Mouse (Mus musculus) 3134 (cell line): ENCODE data around the gene Ice2.
A peak's percentile ranks its signal among the peaks of the same experiment; 100 is the strongest.

Source experiments
- DNase-seq: peaks from one replicate; pipeline ENCODE4 v3.0.0-alpha.2; 2011; ENCODE audit warnings: low spot score; ENCODE audit not compliant: insufficient read length; ENCODE audit errors: extremely low read depth

Gene Ice2

DNA sequence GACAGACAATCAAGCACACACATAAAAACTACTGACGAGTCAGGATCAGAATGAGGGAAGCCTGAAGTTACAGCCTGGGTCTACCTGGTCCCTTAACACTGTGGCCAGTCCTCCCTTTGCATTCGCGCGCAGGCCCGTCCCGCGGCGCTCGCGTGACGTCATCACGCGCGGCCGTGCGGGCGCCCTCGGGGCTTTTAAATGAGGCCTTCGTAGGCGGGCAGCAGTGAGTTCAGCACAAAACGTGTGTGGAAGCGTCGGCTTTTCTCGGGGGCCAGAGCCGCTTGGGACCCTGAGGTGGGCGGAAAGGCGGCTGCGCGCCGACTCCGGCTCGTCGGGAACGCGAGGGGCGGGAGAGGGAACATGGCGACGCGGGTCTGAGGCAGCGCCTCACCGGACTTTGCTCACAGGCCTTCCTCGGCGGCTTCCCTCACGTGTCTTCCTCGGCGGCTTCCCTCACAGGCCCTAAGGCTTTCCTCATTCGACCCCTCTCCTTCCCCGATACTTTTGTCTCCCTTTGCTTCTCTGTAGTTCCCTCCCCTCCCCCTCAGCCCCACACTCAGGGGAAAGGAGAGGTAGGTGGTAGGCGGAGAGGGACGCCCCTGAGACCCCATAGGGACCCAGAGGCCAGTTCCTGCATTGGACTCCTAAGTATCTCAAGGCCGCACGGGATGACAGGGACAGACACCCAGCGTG lies at the start of gene Ice2:
Gene Ice2, plus strand, starts transcription at position 147 of the 693 bp plus-strand sequence.
- DNase-seq: peak; percentile 90

DNA sequence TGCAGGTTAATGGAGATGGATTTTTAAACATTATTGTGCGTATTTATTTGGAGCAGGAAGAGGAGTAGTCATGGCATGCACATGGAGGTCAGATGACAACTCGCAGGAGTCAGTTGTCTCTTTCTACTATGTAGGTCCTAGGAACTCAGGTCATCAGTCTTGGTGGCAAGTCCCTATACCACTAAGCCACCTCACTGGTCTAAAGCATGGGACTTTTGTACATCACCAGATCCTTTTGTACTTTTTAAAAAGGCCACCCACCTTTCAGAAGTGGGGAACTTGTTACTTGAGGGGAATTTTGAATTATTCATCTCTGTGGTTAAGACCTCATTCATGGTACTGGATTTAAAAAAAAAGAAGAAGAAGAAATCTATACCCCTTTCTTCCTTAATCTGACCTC lies 48.2 kb upstream of the Ice2 start:
- no peak for DNase-seq

DNA sequence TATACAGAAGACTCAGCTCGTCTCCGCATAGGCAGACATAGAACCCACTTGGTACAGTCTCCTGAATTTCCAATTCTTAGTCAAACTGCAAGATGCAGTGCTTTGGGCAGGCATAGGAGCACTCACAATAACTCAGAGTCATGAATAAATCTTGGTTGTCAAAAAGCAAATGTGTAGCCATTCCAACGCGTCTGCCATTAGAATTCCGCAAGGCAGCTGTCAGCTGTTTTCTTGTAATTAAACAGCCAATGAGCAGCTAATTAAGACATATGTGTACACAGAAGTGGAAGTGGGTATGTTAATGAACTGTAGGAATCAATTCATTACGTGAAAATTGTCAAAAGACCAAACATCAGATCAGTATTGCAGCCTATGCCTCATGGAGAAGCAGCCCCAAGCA lies 43.5 kb upstream of the Ice2 start:
- no peak for DNase-seq

DNA sequence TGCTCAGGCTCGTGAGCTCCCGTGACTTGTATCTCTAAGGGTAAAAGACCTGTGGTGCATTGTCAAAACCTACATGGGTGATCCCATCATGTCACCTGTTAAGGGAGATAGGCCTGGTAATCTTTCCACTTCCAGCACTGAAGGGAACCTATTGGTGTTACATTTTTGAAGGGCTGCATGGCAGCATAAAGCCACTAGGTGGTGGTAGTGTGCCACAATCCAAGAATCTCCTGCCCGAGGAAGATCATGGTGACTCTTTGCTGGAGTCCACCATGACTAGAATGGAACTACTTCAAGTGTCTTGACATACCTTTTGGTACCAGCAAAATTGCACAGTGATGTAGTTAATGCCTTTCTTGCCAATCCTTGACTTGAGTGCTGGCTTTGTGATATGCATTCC lies 39.9 kb upstream of the Ice2 start:
- DNase-seq: no peak

DNA sequence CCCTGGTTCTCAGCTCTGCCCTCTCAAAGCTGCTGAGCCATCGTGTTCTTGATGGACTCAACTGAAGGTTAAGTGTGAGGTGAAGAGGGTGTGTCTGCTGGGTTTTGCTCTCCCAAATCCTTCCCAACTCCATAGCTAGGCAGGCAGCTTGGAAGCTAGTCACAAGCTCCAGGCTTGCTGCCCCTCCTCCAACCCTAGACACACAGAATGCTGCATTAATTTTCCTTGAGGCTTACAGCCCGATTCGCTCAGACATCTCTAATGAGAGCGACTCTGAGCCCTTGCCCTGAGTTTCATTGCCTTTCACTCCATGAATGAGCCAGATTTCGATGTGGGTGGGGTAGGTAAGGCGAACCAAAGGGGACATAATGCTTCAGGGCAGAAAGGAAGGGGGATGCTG lies 38.9 kb upstream of the Ice2 start:
- DNase-seq: no peak

DNA sequence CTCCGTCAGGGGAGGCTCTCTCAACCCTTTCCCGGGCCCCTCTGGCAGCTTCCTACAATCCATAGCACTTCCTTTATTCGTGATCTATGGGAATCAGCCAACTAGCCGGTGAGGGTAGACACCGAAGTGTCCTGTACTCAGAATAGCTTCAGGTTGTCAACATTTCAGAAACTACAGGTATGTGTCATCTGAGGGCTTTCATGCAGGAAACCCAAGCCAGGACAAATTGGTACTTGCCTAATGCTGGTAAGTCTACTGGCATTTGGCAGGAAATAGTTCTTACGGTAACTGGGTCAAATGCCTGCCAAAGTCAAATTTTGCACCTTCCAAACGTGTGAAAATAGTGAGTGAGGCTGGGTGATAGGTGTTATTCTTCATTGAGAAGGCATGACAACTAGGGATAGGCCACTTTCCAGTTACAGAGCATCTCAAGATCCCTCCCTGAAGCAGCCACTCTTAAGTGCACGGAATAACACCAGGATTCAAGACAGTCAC lies 35.7 kb upstream of the Ice2 start:
- DNase-seq: no peak

DNA sequence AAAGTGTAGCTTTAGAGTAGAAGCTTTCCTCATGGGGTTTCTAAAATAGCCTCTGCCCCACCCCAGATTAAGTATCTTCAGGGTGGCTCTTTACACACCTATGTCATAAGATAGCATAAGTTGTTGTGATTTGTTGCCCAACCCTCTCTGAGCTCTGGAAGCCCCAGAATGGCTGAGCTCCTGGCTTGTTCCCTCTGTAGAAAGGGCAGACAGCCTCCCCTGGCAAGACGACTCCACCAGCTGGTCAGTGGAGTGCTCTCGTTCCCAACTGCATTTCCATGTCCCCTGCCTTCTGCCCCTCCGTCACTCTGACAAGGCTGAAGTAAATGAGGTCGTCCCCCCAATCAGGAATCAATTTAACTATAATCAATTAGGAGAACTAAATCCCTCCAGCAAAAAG lies 34.9 kb upstream of the Ice2 start:
- no peak for DNase-seq

DNA sequence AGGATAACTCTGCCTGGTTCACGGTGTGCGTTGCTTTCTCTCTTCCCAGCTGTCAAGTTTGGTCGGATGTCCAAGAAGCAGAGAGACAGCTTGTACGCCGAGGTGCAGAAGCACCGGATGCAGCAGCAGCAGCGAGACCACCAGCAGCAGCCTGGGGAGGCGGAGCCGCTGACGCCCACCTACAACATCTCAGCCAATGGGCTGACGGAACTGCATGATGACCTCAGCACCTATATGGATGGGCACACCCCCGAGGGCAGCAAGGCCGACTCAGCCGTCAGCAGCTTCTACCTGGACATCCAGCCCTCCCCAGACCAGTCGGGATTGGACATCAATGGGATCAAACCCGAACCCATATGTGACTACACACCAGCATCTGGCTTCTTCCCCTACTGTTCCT lies 33.6 kb upstream of the Ice2 start:
- no peak for DNase-seq

DNA sequence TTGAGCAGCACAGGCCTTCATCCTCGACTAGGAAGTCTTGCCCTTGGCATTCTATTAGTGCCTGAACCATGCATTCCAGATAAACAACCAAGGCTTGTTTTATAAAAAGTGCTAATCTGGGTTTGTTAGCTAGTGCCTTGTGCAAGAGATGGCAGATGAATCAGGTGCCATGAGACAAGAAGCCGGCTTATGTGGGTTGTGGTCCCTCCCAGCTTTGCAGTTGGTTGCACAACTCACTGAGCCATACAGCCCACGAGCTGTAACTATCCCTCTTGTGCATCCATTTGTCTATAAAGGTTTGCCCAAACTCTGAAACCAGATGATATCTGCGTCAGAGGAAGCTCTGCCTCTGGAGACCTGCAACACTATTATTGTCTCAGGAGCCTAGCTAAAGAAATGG lies 30.7 kb upstream of the Ice2 start:
- DNase-seq: no peak

DNA sequence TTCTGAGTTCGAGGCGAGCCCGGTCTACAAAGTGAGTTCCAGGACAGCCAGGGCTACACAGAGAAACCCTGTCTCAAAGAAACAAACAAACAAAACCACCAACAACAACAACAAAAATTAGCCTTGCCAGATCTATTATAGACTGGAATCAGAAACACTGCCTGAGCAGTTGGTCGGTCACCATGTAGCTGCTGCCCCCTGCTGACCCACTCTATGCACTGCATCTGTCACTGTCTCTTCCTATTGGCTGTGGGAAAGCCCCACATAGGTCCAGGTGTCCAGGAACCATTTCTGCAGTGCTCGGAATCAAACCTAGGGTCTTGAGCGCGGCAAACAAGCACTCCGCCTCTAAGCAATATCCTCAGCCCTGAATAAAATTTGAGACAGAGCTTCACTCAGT lies 29.6 kb upstream of the Ice2 start:
- no peak for DNase-seq

DNA sequence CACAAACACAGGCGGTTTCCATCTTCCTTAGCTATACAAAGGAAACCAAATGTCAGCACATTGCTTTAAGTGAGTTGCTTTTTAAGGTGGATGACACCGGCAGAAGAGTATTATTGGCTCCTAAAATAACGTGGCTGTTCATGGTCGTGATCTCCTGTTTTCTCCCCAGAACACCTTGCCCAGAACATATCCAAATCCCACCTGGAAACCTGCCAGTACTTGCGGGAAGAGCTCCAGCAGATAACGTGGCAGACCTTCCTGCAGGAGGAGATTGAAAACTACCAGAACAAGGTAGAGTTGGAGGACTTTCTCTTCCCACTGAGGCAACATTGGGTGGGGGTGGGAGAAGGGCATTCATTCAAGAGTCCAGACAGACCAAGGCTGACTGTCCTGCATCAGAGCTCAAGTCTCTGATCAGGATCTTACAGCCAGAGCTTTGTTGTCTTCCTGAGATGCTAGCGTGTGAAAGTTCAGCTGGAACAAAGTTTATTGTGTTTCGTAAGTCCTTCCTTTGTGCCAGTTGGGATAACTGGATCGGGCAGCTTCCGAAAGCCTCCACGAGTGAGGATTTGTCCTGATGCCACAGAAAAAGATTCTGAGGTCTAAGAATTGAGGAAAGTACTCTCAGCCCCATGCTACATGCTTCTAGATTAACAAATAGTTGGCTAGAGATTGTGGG lies 26.5 kb upstream of the Ice2 start:
- DNase-seq: no peak

DNA sequence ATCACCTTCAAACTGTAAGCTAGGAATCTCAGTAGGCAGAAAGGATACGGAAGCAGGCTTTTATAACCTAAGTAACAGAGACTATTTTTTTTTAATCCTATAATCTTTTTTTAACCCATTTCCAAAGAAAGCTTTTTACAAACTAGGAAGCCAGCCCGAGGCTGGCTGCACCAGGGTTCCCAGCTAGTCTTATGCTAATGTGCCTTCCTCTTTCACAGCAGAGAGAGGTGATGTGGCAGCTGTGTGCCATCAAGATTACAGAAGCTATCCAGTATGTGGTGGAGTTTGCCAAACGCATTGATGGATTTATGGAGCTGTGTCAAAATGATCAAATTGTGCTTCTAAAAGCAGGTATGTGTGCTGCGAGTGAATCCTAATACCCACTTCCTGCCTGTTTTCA lies 24.8 kb upstream of the Ice2 start:
- no peak for DNase-seq

DNA sequence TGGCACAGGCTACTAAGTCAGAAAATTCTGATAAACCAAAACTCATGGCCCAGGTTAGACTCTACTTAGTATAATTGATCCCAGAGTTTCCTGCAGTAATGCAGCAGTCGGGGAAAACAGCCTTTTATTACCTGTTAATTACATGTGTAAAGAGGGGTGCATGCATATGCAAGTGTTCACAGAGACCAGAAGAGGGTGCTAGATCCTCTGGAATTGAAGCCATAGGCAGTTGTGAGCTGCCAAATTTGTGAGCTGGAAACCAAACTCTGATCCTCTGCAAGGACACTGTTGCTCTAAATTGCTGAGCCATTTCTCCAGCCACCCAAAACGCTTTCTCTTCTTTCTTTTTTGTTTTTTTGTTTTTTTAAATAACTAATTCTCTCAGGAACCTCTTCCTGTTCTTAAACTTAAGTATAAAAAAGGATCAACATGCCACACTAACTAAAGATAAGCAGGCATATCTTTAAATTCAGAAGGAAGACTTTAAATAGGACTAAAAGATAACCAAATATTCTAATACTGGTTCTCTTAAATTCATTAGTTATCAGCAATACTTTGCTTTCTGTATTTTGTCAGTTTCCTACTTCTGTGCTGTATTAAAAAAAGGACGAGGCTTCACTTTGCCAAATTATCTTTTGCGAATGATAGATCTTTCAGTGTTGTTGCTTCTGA lies 20.6 kb upstream of the Ice2 start:
- DNase-seq: no peak

DNA sequence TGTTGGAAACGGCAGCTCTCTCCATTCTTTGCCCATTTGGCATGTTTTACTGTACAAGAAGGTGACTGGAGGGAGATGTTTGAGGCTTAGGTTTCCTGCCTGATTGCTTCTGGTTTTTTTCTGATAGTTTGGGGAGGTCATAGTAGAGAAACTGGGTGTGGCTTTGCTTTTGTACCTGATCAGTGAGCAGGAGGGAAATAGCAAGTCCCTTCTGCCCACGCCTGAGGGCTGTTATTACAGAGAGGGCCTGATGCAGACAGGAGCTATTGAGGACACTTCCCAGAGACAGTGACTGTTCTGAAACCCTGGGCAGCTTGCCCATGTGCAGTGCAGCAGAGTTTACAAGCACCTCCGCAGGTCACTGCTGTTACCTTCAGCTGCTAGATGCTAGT lies 20.1 kb upstream of the Ice2 start:
- no peak for DNase-seq

DNA sequence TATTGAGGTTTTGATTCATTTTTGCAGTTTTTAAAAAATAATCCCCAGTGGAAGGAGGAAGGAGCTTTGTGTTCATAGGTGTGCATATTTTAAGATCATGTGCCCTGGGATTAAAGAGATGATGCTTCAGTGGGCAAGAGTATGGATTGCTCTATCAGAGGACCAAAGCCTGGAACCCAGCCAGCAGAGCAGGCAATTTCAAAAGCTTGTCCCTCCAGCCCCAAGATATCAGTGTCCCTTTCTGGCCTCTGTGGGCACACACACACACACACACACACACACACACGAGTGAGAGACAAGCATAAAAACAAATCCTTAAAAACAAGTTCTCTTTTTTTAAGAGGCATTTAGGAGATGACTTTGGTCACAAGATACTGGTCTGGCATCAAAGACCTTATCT lies 17.2 kb upstream of the Ice2 start:
- DNase-seq: no peak

DNA sequence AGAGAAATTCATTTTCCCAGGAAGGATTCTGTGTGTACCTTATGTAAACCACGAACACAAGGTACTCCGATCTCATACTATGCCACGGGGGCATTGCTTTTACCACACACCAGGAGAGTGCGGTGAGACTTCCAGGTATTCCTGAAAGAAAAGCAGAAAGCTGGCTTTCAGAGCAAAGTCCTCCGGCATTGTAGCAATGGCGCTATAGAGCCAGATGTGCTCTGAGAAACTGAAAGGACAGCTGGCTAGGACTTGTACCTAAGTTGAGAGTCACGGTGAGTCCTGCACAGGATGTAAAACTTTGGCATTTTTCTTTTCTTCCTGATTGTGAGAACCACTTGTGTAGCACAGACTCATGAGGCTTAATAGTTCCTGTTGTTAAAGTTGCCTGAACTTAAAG lies 16.0 kb upstream of the Ice2 start:
- no peak for DNase-seq

DNA sequence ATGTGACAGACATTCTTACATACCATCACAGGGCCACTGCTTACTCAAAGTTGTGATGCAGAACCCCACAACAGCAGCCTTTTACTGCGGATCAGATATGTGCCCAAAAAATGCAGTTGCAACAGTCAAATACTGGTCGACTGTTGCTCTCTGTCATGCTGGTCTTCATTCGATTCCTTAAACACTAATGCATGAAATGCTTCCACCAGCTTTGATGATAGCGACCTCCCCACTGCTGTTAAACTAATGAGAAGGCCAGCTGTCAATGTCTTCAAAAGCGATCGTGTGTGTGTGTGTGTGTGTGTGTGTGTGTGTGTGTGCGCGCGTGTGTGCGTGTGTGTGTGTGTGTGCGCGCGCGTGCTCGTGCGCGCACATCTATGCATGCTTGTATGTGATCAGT lies 13.2 kb upstream of the Ice2 start:
- DNase-seq: no peak

DNA sequence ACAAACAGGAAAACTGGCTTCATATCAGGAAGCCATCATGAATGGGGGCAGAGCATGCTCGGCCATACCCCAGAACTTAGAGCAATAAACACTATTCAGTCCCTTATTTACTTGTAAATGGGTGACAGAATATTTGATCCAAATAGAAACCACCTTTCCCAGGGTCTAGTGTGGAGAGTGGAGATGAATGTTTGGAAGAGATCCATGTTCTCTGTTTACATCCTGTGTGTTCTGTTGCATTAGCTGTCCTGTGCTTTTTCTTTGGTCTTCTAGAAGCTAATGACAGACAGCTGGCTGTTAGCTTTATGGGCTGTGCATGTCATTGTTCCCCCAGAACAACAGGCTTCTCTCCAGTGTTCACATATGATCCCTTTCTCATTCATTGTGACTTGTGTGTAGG lies 12.8 kb upstream of the Ice2 start:
- DNase-seq: no peak

DNA sequence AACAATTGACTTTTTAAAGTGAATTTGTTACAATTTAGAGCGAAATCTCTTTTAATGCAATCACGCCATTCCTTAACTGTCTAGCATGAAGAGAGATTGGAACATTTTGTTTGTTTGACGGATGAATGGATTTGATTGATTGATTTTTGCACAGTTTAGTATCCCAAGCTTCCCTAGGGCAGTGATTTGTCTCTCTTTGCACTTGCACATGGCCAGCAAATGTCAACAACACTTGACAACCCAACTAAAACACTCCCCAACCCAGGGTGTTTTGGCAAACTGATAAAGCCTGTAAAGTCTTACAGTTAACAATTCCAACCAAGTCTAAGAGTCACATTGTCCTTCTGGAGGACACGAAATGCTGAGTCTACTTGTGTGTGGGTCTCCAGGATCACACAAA lies 10.4 kb upstream of the Ice2 start:
- no peak for DNase-seq

DNA sequence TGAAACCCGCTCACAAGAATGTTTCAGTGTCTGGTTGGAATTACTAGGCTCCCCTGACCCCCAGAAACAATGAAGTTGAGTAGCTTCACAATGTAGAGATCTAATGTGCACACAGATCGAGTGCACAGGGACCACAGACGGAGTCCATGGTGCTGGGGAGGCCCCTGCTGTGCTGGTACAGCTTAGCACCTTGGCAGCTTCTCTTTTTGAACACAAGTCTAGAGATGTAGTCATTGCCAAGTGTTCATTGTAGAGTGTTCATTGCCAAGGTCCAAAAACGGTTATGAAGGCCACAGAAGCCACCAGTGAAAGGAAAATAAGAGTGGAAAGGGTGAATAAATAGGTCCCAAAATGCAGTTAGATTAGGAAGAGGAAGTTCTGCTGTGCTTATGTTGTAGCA lies 7.1 kb upstream of the Ice2 start:
- no peak for DNase-seq

DNA sequence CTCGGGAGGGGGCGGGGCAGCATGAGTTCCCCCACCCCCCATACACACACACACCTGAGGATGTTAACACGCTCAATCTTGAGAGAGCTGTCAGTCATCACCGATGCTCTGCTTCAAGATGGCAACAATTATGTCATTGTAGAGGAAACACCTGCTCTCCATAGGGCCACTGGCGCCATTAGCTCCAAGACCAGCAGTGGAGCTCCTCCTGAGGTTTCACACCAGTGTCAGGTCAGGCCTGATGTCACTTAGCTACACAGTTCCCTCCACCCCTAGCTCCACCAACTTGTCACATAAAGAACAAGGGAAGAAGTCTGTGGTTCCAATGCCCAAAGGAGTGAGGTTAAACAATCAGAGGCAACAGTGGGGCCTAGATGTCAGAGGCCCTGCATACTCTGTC lies 3.5 kb upstream of the Ice2 start:
- no peak for DNase-seq

DNA sequence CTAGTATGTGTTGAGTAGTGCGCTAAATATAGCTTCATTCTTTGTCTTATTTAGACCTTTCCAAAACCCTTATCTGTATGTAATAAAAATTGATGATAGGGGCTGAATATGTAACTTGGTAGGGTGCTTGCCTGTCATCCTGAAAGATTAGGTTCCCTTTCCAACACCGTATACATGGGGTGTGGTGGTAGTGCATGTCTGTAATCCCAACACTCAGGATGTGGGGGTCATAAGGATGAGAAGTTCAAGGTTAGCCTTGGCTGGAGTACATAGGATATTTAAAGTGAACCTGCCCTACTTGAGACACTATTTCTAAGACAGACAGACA lies 310 bp upstream of the Ice2 start:
- DNase-seq: no peak
